Mouse (Mus musculus) G1E (cell line): ENCODE results near the gene Lama2. TPM values are rescaled to one million over a fixed set of nuclear protein-coding genes. Genes with fewer than 3 reads are reported as not detected.

Experiments
- ATAC-seq: 2 replicates; pipeline ENCODE4 v1.8.0; 2016; ENCODE audit warnings: mild to moderate bottlenecking; ENCODE audit not compliant: insufficient number of reproducible peaks, poor library complexity, low FRiP score, severe bottlenecking; ENCODE audit errors: extremely low read depth
- DNase-seq: peaks from one replicate; pipeline ENCODE4 v3.0.0; 2012; ENCODE audit warnings: low spot score
- H3K27me3 ChIP-seq: 2 replicates; pipeline ENCODE4 v1.6.1; 2012; ENCODE audit warnings: mild to moderate bottlenecking, low read length, inconsistent platforms; ENCODE audit not compliant: insufficient read depth
- H3K36me3 ChIP-seq: replicated peaks from 2 replicates; pipeline ENCODE3; 2012; ENCODE audit warnings: mild to moderate bottlenecking, inconsistent platforms
- H3K4me1 ChIP-seq: 2 replicates; pipeline ENCODE4 v1.6.1; 2012; ENCODE audit warnings: low read depth, low read length, inconsistent platforms, mixed read lengths; ENCODE audit not compliant: insufficient read depth
- H3K4me3 ChIP-seq: 2 replicates; pipeline ENCODE4 v1.5.1; 2012; ENCODE audit warnings: low read depth, mild to moderate bottlenecking, inconsistent platforms, low read length, moderate library complexity, mixed read lengths
- H3K9me3 ChIP-seq: replicated peaks from 2 replicates; pipeline ENCODE4 v1.6.1; 2012; ENCODE audit warnings: inconsistent platforms
- CTCF ChIP-seq: IDR thresholded peaks from 2 replicates; pipeline ENCODE4 v1.5.1; 2012; ENCODE audit warnings: low read depth, low read length, inconsistent platforms, mixed read lengths
- GATA1 ChIP-seq: IDR thresholded peaks from 2 replicates; pipeline ENCODE4 v1.6.1; 2012; ENCODE audit warnings: borderline replicate concordance, low read length, inconsistent platforms, mixed read lengths
- GATA2 ChIP-seq: IDR thresholded peaks from 2 replicates; pipeline ENCODE4 v1.6.1; 2012; ENCODE audit warnings: low read depth, low read length, inconsistent platforms, borderline replicate concordance
- POLR2AphosphoS5 ChIP-seq: IDR thresholded peaks from 2 replicates; pipeline ENCODE4 v1.6.1; 2012; ENCODE audit warnings: low read depth, low read length, inconsistent platforms; ENCODE audit not compliant: insufficient replicate concordance
- TAL1 ChIP-seq: conservative IDR thresholded peaks from 2 replicates; pipeline ENCODE4 v1.6.1; 2012; ENCODE audit warnings: low read depth, low read length, inconsistent platforms, mixed read lengths
- polyA plus RNA-seq: library from polyadenylated mRNA; stranded (reverse); fragments of >175 nt; gene quantifications from 2 replicates; pipeline ENCODE4 v1.2.3, GENCODE M21; 2012
- total RNA-seq, 2 experiments: library from RNA; stranded (forward) in 1 of 2; stranded (reverse) in 1 of 2; fragments of 200-1000 nt in 1 of 2; fragments of >200 nt in 1 of 2; fragmentation: Nextera tagmentation in 1 of 2; gene quantifications; 2 replicates each; pipeline ENCODE4 v1.2.3; 2014 to 2017

Gene Lama2
- total and polyA plus RNA-seq, 3 experiments = 0.11 TPM; not detected in 2

GRCm38 (mm10) chr10:27508847-27509459 lies 110.6 kb downstream of the Lama2 start:
- no peak for TF ChIP-seq POLR2AphosphoS5
- TF ChIP-seq GATA1 = no peak
- TF ChIP-seq GATA2 = no peak
- no peak for TF ChIP-seq CTCF
- TF ChIP-seq TAL1 = no peak
- no peaks in the 10 kb centered on the region for H3K9me3 ChIP-seq
- DNase-seq (no peak), ATAC-seq (no peak)
- H3K36me3 ChIP-seq = no peaks in the 10 kb centered on the region
- H3K4me3 ChIP-seq = no peak overlapping the region
- H3K4me1 ChIP-seq = no peaks in the 10 kb centered on the region
- H3K27me3 ChIP-seq = no peaks in the 10 kb centered on the region

- Histone ChIP-seq H3K36me3 (no peaks in the 10 kb centered on the region), H3K4me1 (no peaks in the 10 kb centered on the region), H3K4me3 (no peak overlapping the region), H3K9me3 (no peaks in the 10 kb centered on the region), H3K27me3 (no peaks in the 10 kb centered on the region)
- no peak for TF ChIP-seq POLR2AphosphoS5
- no peak for TF ChIP-seq GATA1
- TF ChIP-seq GATA2 = no peak
- no peak for TF ChIP-seq CTCF
- TF ChIP-seq TAL1 = no peak
- ATAC-seq (no peak), DNase-seq (no peak)
Measured at GRCm38 (mm10) chr10:27500863-27501262, 118.7 kb downstream of the Lama2 start.

GRCm38 (mm10) chr10:27488452-27488851 lies 131.1 kb downstream of the Lama2 start:
- Histone ChIP-seq H3K36me3 (no peaks in the 10 kb centered on the region), H3K9me3 (no peaks in the 10 kb centered on the region), H3K4me1 (no peaks in the 10 kb centered on the region), H3K4me3 (no peak overlapping the region), H3K27me3 (no peaks in the 10 kb centered on the region)
- ATAC-seq (no peak), DNase-seq (no peak)
- TF ChIP-seq TAL1 (no peak), CTCF (no peak), GATA2 (no peak), POLR2AphosphoS5 (no peak), GATA1 (no peak)

- H3K9me3 ChIP-seq = no peaks in the 10 kb centered on the region
- no peaks in the 10 kb centered on the region for H3K36me3 ChIP-seq
- DNase-seq (no peak), ATAC-seq (no peak)
- TF ChIP-seq POLR2AphosphoS5 = no peak
- no peak for TF ChIP-seq CTCF
- TF ChIP-seq GATA1 = no peak
- TF ChIP-seq GATA2 = no peak
- no peak for TF ChIP-seq TAL1
- H3K27me3 ChIP-seq = no peaks in the 10 kb centered on the region
- H3K4me1 ChIP-seq = no peaks in the 10 kb centered on the region
- no peak overlapping the region for H3K4me3 ChIP-seq
Measured at GRCm38 (mm10) chr10:27484041-27484440, 135.5 kb downstream of the Lama2 start.

DNA sequence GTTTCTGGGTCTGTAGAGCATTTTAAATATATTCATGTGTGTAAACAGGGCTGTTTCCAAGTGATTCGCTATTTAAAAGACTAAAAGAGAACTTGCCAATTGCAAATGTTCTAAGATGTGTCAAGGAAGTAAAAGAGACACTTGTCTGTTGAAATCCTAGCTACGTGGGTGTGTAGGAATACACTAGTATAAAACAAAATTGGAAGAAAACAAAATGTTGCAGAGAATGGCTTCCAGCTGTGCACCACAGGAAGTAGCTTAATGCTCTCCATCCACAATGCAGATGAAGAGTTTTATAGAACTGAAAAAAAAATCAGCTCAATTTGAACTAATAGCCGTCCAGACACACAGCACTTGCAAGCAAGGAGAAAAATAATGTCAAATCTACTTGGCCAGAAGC lies 144.0 kb downstream of the Lama2 start:
- ATAC-seq (no peak), DNase-seq (no peak)
- no peaks in the 10 kb centered on the region for H3K4me1 ChIP-seq
- H3K9me3 ChIP-seq = no peaks in the 10 kb centered on the region
- no peaks in the 10 kb centered on the region for H3K36me3 ChIP-seq
- H3K4me3 ChIP-seq = no peak overlapping the region
- no peak for TF ChIP-seq POLR2AphosphoS5
- no peak for TF ChIP-seq CTCF
- no peak for TF ChIP-seq TAL1
- no peak for TF ChIP-seq GATA2
- TF ChIP-seq GATA1 = no peak
- no peaks in the 10 kb centered on the region for H3K27me3 ChIP-seq

GRCm38 (mm10) chr10:27468274-27468673 lies 151.3 kb downstream of the Lama2 start:
- no peaks in the 10 kb centered on the region for H3K4me1 ChIP-seq
- no peak for TF ChIP-seq CTCF
- no peak for TF ChIP-seq GATA1
- no peak for TF ChIP-seq POLR2AphosphoS5
- TF ChIP-seq TAL1 = no peak
- no peak for TF ChIP-seq GATA2

More at GRCm38 (mm10) chr10:27468274-27468673, 151.3 kb downstream of the Lama2 start:
- Histone ChIP-seq H3K27me3 (no peaks in the 10 kb centered on the region), H3K4me3 (no peak overlapping the region), H3K36me3 (no peaks in the 10 kb centered on the region), H3K9me3 (no peaks in the 10 kb centered on the region)
- no peak for ATAC-seq
- DNase-seq = no peak
